Mouse (Mus musculus): ENCODE measurements at regions not wholly inside any gene's neighbourhood (a gene's known extent, or its start where the extent isn't known, plus 50 kb on each side); places are given as distances from the start of the nearest gene placed in this dataset.
"Not testable (repeated sequence)": the region's sequence is repeated elsewhere in the genome, so short reads cannot be mapped to it uniquely, and the experiment has no call there.

DNA sequence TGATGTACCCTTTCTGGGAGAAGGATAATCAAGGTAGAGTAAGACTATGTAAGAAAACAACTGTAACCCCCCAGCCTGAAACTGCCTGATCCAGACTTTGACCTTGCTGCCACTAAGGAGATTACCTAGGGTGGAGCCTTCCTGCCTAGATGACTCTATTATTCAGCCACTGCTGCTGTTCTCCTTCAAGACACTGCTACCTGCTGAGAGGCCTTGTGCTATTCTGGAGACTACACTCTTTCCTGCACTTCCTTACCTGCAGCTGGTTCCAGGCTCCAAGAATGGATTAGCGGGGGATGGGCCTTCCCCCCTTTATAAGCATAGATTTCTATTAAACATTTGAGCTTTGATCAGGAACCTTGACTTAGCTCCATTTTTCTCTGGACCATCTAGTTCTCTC lies 359.4 kb downstream of the Pros1 start:
- not testable (repeated sequence) for TF ChIP-seq POLR2A (IDR thresholded peaks at IDR 0.05; ENCODE audit: insufficient read length, low read depth); MAX (IDR thresholded peaks at IDR 0.05; ENCODE audit: low read depth); E2F4 (IDR thresholded peaks at IDR 0.05; ENCODE audit: insufficient read depth); CEBPB (IDR thresholded peaks at IDR 0.05; ENCODE audit: insufficient read depth, poor library complexity, severe bottlenecking); USF1 (IDR thresholded peaks at IDR 0.05; ENCODE audit: low read depth); TCF12 (IDR thresholded peaks at IDR 0.05; ENCODE audit: insufficient read depth, poor library complexity, severe bottlenecking)
